Mouse (Mus musculus) monocyte, adult 2 months (primary cell): ENCODE results near the gene Stx6.

Experiments
- DNase-seq, 2 experiments: peaks; one replicate each; pipeline ENCODE4 v3.0.0; 2022; ENCODE audit warnings: low spot score in 2 of 2, low read depth in 1 of 2

The Stx6 gene

DNA sequence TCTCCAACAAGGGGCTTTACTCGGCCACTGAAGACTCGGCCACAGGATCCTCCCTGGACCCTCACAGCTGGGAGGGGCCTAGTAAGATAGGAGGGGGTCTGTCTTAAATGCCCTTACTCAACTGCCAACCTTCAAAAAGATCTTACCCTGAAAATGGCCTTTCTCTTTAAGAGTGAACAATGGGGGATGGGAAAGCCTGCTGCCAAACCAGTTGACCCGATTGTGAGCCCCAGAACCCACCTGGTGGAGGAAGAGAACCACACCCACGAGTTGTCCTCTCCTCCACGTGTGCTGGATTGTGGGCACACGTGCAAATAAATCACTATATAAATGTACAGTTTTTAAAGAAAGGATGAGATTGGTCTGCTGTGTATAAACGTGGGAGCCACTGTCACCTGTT lies 46.8 kb downstream of the Stx6 start:
- no peak for DNase-seq

DNA sequence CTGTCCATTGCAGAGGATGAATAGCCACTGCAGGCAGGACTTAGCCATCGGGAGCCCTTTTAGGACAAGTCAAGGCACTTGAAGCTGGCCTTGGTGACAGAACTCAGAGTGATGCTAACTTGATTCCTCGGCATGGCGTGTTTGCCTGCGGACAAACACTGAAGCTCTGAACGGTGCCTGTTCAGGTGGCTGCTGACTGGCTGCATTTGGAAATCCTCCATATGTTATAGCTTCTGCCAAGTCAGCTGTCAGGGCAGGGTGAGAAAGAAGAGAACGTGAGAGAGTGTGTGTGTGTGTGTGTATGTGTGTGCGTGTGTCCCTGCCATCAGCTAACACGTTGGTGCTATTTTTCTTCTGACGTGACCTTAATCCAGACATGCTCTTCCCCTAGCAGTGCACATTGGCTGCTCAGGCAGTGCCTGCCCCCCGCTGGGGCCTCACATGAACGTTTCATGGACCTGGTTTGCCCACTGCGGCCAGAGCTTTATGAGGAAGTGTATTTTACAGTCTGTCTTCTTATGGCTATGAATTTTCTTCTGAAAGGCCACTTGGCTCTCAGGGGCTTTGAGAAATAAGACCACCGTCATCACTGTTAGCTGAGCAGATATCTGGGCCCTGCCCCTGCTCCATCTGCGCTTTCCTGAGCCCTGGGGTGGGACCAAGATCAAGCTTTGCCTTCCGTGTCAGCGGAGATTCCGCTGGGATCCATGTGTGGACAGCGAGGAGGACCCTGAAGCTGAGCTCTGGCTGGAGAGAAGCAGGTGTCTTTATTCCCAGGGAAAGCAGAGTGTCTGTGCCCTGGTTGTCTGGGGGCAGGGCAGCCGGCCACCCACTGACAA lies 47.5 kb downstream of the Stx6 start:
- no peak for DNase-seq

DNA sequence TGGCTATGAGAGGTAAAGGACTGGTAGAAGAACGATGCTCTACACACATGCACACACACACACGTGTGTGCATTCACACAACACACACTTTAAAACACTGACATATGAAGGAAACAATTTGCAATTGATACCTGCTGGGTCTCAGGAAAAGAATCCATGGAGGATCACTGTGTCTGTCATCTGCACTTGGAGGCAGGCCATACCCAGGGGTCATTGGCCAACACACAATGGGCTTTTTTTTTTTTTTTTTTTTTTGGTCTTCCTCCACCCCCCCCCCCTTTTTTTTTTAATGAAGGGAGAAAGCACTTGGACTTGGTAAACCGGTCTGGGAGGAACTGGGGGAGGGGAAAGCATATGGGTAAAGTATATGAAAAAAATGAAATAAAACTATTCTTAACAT lies 49.3 kb downstream of the Stx6 start:
- DNase-seq = no peak

GRCm38 (mm10) chr1:155210011-155210763 lies 51.7 kb downstream of the Stx6 start:
- no peak for DNase-seq

DNA sequence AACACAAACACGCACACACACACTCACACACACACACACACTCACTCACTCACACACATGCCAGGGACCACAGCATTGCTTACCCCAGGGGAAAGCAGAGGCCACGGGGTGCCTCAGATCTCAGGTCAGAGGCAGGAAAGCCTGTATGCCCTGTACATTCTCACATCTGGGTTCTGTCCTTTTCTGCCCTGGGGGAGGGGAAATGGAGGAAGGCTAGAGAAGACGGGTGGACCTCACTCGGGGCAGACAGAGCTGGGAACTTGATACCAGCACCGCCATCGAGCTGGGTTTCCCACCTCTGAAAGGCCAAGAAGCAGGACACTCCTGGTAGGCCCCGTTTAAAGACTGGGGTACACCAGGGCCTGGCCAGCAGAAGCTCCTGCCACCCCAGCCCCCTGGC lies 52.5 kb downstream of the Stx6 start:
- no peak for DNase-seq

DNA sequence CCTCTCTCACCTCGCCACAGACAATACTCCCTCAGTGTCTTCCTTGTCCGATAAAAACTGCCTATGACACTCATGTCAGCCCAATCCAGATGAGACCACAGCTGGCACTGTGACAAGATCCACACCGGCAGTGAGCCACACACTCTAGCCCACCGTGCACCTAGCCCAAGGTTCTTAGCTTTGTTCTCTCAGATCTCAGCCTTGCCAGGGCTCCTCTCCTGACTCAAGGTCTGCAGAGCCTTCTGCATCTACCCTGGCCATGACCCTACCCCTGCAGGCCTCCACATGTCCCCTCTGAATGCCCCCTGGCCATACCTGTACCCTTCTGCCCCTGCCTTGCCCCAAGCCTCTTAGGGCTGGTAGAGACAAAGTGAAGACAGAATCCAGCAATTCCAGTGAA lies 53.6 kb downstream of the Stx6 start:
- DNase-seq = no peak

DNA sequence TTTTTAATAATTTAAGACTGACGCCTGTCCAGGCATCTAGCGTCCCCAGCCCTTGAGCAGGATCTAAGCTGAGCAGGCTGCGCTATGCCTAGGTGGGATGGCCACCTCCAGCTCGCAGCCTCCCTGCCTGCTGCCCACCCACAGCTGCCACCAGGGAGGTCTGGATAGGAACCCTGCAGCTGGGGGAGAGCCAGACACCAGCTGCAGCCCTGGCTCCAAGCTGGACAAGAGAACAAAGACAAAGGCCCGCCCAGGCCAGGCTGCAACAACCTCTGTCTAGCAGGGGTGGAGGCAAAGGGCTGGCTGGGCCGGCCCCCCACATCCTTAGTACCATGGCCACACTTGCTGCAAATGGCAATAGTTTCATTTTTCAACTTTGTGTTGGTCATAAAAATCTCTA lies 54.0 kb downstream of the Stx6 start:
- no peak for DNase-seq

DNA sequence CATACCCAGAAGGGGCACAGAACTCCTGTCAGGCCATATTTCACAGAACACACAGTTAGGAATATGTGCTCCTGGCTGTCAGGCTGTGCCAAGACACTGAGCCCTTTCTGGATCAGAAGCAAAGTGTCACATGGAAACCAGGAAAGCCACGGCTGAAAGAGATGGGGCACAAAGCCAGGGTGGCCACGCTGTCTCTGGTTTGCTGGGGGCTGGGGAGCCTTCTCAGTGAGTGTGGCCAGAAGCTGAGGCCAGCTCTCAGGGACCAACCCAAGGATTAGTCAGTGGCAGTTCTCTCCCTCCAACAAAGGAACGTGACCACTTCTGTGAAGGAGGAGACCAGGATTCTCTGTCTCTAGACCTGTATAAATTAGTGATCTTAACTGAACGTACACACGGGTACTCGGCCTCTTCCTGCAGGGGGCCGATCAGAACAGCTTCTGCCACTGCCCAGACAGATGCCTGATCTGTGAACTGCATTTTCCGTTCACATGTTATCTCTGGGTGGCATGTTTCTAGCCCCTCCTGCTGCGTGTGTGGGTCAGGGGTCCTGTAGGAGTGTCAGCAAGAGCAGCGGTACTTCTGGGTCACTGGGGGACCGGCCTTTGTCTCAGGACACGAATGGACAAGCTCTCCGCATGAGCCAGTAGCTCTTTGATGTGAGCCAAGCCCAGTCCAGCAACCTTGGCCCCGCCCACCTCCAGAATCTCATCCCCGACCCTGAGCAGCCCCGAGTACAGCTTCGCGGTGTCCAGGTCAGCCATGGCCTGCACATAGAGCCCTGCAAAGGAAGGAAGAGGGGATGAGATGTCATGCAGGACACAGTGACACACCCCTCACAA lies 54.6 kb downstream of the Stx6 start:
- DNase-seq = no peak

- DNase-seq = no peak
Measured at GRCm38 (mm10) chr1:155213912-155214311, 55.4 kb downstream of the Stx6 start.

GRCm38 (mm10) chr1:155215066-155215764 lies 56.7 kb downstream of the Stx6 start:
- DNase-seq = no peak

GRCm38 (mm10) chr1:155216313-155216712 lies 57.8 kb downstream of the Stx6 start:
- DNase-seq = no peak

- no peak for DNase-seq
Measured at GRCm38 (mm10) chr1:155216844-155217243, 58.3 kb downstream of the Stx6 start.

- peak in 1 of 2 experiments; percentile 34 for DNase-seq
Measured at GRCm38 (mm10) chr1:155217865-155218541, 59.5 kb downstream of the Stx6 start.

DNA sequence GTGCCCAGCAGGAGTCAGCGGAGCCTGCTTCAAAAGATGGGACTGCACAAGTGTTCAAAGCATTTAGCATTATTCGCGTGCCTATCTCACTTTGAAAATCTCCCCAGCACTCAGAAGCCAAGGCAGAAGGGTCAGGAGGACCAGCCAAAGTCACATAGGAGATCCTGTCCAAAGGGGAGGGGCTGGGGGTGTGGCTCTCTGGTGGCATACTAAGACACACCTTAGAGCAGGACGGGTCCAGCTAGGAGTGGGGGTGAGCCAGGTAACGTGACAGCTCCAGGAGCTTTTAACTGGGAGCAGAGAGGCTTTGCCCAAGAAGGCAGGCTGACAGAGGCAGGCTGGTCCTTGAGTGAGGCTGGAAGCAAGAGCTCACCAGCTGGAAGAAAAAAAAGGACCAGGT lies 60.4 kb downstream of the Stx6 start:
- no peak for DNase-seq

DNA sequence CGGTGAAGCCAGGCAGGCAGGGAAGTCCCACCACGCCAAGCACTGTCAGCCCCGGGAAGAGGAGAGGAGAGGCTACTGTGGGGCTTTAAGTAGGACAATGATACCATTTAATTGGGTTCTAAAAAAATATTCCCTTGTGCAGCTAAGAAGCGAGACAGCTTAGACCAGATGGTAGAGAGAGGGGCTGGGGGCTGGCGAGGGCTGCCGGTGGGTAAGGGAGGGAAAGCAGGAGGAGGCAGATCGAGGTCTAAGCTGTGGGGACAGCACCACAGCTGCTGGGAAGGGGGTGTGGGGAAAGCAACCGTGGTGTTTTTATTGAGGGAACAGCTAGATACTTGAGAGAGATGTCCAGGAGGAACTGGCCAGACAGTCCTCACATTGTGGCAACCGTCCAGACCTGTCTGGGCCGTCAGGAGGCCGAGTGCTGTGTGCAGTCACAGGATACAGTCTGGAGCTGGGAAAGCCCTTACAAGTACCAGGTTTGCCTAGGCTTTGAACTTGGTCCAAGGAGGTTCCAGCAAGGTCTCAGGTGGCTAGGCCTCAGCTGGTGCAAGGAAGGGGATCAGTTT lies 63.7 kb downstream of the Stx6 start:
- no peak for DNase-seq

GRCm38 (mm10) chr1:155223036-155223435 lies 64.5 kb downstream of the Stx6 start:
- peak in 1 of 2 experiments; percentile 30 for DNase-seq

GRCm38 (mm10) chr1:155223849-155224554 lies 65.5 kb downstream of the Stx6 start:
- peak; percentile 44 to 69 for DNase-seq

- no peak for DNase-seq
Measured at GRCm38 (mm10) chr1:155229464-155230411, 71.2 kb downstream of the Stx6 start.
